Mouse (Mus musculus): ENCODE results near the gene H2afb2.

Gene H2afb2

GRCm38 (mm10) chrX:116680878-116681277 lies at the start of gene H2afb2:
H2afb2 (plus strand) TSS chrX:116681178.
- DNase-seq (ENCODE audit: low read depth, low spot score) = no peak

Measured in 3T3-L1 (cell line).